Mouse (Mus musculus) c-Kit-positive CD71-positive TER-119-positive erythroid progenitor cells, embryonic 14.5 days (primary cell): Measurements from ENCODE around the gene Psmb5.
"Not testable (repeated sequence)": the region's sequence is repeated elsewhere in the genome, so short reads cannot be mapped to it uniquely, and the experiment has no call there.

Experiments
- DNase-seq: peaks from one replicate; pipeline ENCODE4 v3.0.0-alpha.2; 2013; ENCODE audit warnings: low spot score

Gene Psmb5

GRCm38 (mm10) chr14:54630583-54631239, 12.9 kb upstream of the Psmb5 start:
- no peak for DNase-seq

- no peak for DNase-seq
Measured at GRCm38 (mm10) chr14:54629797-54630196, 12.0 kb upstream of the Psmb5 start.

GRCm38 (mm10) chr14:54628103-54628502, 10.3 kb upstream of the Psmb5 start:
- no peak for DNase-seq

GRCm38 (mm10) chr14:54624976-54625375, 7.2 kb upstream of the Psmb5 start:
- DNase-seq: no peak

- DNase-seq: no peak
Measured at GRCm38 (mm10) chr14:54623334-54623733, 5.5 kb upstream of the Psmb5 start.

GRCm38 (mm10) chr14:54621133-54621532, 3.3 kb upstream of the Psmb5 start, which contains the start of gene Psmb11:
Gene Psmb11 (plus strand): TSS chr14:54621433.
- no peak for DNase-seq

- DNase-seq: no peak
Measured at GRCm38 (mm10) chr14:54617152-54617896, 498 bp downstream of the Psmb5 start.

- no peak for DNase-seq
Measured at GRCm38 (mm10) chr14:54616226-54616825, 1.5 kb downstream of the Psmb5 start.

GRCm38 (mm10) chr14:54614130-54614529, 3.7 kb downstream of the Psmb5 start:
- DNase-seq: not testable (repeated sequence)

GRCm38 (mm10) chr14:54610648-54611047, 7.2 kb downstream of the Psmb5 start:
- DNase-seq: no peak

- DNase-seq: no peak
Measured at GRCm38 (mm10) chr14:54609962-54610361, 7.9 kb downstream of the Psmb5 start.

GRCm38 (mm10) chr14:54609245-54609644, 8.6 kb downstream of the Psmb5 start:
- DNase-seq: no peak

- no peak for DNase-seq
Measured at GRCm38 (mm10) chr14:54607226-54607625, 10.6 kb downstream of the Psmb5 start.

- peak; percentile 72 for DNase-seq
Measured at GRCm38 (mm10) chr14:54605752-54606321, 12.0 kb downstream of the Psmb5 start, which contains the start of gene 4931414P19Rik. Gene 4931414P19Rik (minus strand): TSS chr14:54605993.

- no peak for DNase-seq
Measured at GRCm38 (mm10) chr14:54603686-54604085, 14.1 kb downstream of the Psmb5 start.

- DNase-seq: peak; percentile 94
Measured at GRCm38 (mm10) chr14:54603038-54603654, 14.7 kb downstream of the Psmb5 start.

GRCm38 (mm10) chr14:54602613-54603012, 15.2 kb downstream of the Psmb5 start:
- DNase-seq: no peak

GRCm38 (mm10) chr14:54601601-54602000, 16.2 kb downstream of the Psmb5 start:
- no peak for DNase-seq

GRCm38 (mm10) chr14:54597084-54597483, 20.7 kb downstream of the Psmb5 start:
- DNase-seq: no peak

GRCm38 (mm10) chr14:54594631-54595414, 23.0 kb downstream of the Psmb5 start:
- DNase-seq: no peak

- DNase-seq: no peak
Measured at GRCm38 (mm10) chr14:54594055-54594454, 23.8 kb downstream of the Psmb5 start.
